Mouse (Mus musculus) liver, adult 2 months (tissue): Measurements from ENCODE around the gene Nrip1.

Experiments used
- CTCF ChIP-seq: fragments of 200-500 bp; IDR thresholded peaks from 2 replicates; pipeline ENCODE4 v1.5.1; 2011; ENCODE audit warnings: low read depth, low read length, control low read depth
- POLR2A ChIP-seq: fragments of 200-500 bp; IDR thresholded peaks from 2 replicates; pipeline ENCODE4 v1.6.1; 2011; ENCODE audit warnings: low read length, control low read depth; ENCODE audit not compliant: insufficient read depth; ENCODE audit errors: extremely low read depth

- no peak for TF ChIP-seq CTCF
- no peak for TF ChIP-seq POLR2A
These were observed 121.8 kb downstream of the Nrip1 start for GRCm38 (mm10) chr16:76251826-76252225.
